Mouse (Mus musculus): Measurements from ENCODE around the gene 9130213A22Rik.
A peak's percentile ranks its signal among the peaks of the same experiment; 100 is the strongest.

Gene 9130213A22Rik

DNA sequence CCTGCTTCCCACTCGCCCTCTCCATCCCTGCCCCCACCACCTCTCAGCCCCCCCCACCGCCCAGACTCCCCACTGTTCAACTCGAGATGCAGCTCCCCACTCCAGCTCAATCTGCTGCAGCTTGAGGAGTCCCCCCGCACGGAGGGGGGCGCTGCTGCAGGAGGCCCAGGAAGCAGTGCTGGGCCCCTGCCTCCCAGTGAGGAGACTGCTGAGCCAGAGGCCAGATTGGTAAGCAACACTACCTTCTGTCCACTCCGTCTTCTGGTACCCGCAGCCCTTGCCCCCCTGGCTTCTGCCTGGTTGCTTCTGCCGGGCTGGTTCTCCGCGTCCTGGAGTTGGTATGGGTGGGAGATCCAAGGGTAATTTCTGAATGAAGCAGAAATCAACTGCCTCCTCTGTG is 15.5 kb downstream of the 9130213A22Rik start:
- DNase-seq (ENCODE audit: low spot score), result no peak

DNA sequence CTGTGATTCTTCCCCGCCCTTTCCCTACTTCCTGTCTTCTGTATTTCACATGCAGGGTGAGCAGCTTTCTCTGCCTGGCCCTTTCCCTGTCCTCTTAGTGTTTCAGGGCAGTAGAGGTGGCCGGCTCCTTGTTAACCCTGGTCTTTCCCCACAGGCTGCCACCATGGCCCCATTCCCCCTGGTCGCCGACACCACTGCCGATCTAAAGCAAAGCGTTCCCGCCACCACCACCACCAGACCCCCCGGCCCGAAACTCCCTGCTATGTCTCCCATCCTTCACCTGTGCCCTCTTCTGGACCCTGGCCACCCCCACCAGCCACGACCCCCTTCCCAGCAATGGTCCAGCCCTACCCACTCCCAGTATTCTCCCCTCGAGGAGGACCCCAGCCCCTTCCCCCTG is 16.1 kb downstream of the 9130213A22Rik start:
- DNase-seq (ENCODE audit: low spot score), result no peak

DNA sequence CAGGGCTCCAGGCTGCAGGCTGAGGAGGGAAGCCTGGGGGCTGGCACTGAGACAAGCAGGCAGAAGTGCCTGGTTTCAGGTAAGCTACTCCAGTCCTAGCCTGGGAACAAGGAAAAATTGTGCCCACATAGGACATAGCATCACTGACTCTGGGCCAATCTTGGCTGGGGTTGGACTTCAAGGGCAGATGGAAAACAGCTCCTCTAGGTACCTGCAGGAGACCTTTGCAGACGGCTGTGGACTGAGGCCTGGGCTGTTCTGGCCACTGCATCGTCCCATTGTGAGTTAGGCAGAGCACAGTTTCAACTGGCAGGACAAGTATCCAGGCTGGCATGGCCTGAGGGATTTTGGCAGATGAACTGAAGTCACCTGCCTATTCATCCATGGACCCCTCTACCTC is 16.6 kb downstream of the 9130213A22Rik start:
- no peak for DNase-seq (ENCODE audit: low spot score)

DNA sequence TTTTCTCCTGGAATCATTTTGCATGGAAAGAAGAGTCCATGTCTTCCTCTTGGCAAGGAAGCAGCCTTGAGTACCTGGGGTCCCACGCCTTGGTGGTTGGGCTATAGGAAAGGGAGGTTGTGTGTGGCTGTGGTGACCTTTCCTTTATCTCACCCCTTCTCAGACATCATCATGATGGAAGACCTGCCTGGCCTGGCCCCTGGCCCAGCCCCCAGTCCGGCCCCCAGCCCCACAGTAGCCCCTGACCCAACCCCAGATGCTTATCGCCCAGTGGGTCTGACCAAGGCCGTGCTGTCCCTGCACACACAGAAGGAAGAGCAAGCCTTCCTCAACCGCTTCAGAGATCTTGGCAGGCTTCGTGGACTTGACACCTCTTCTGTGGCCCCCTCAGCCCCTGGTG is 17.2 kb downstream of the 9130213A22Rik start:
- DNase-seq (ENCODE audit: low spot score), result no peak

DNA sequence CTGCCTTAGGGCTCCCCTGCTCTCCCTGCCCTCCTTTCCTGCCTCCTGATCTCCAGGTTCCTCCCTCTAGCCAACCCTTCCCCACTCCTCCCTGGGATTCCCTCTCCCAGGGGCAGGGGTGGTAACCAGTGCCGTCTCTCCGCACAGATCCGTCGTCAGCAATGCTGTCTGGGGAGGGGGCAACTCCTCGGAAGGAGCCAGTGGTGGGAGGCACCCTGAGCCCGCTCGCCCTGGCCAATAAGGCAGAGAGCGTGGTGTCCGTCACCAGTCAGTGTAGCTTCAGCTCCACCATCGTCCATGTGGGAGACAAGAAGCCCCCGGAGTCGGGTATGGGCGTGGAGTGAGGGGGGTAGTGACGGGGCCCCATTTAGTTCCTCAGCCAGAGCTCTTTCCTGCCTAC is 17.9 kb downstream of the 9130213A22Rik start:
- DNase-seq (ENCODE audit: low spot score), result no peak

DNA sequence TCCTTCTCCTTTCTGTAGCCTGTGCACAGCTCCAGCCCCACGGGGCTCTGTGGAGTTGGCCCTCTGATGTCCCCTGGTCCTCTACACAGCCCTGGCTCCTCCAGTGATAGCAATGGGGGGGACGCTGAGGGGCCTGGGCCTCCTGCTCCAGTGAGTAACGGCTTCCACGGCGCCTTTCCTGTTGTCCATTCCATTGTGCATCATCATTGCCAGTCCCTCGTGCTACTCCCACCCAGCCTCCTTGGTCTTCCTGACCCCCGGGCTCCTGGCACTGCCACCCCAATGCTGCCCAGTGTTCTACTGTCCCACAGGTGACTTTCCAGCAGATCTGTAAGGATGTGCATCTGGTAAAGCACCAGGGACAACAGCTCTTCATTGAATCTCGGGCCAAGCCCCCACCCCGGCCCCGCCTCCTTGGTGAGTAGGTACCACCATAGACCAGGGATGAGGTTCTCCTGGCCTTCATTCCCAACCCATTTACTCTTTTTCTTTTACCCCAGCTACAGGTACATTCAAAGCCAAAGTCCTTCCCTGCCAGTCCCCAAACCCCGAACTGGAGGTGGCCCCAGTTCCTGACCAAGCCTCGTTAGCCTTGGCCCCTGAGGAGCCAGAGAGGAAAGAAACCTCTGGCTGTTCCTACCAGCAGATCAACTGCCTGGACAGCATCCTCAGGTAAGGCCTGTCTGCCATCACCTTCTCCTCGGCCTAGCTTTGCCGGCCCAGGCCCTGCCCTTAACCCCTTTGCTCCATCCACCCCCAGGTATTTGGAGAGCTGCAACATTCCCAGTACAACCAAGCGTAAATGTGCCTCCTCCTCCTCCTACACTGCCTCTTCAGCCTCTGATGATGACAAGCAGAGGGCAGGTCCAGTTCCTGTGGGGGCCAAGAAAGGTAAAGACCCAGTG is 18.6 kb downstream of the 9130213A22Rik start:
- no peak for DNase-seq (ENCODE audit: low spot score)

DNA sequence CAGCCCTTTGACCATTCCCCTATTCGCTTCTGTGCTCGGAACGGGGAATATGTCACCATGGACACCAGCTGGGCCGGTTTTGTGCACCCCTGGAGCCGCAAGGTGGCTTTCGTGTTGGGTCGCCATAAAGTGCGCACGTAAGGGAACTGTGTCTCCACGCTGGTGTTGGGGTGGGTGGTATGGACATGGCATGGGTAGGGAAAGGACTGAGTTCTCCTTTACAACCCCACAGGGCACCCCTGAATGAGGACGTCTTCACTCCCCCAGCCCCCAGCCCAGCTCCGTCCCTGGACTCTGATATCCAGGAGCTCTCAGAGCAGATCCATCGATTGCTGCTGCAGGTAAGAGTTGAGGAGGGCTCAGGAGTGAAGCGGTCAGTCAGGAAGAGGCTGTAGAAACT is 19.3 kb downstream of the 9130213A22Rik start:
- DNase-seq (ENCODE audit: low spot score), result no peak

DNA sequence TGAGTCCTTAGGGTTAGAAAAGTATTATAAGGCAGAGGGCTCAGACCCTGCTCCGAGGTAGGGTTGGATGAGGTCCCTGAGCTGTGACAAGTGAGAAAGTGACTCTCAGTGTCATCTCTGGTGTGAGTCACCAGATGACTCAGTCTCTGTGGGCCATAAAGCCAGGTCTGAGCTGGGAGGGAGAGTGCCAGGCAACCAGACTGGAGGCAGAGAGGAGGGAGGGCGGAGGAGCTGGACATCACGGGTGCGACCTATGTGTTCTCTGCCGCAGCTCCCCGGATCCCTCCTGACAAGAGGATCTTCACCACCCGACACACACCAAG is 20.0 kb downstream of the 9130213A22Rik start:
- DNase-seq (ENCODE audit: low spot score), result no peak

DNA sequence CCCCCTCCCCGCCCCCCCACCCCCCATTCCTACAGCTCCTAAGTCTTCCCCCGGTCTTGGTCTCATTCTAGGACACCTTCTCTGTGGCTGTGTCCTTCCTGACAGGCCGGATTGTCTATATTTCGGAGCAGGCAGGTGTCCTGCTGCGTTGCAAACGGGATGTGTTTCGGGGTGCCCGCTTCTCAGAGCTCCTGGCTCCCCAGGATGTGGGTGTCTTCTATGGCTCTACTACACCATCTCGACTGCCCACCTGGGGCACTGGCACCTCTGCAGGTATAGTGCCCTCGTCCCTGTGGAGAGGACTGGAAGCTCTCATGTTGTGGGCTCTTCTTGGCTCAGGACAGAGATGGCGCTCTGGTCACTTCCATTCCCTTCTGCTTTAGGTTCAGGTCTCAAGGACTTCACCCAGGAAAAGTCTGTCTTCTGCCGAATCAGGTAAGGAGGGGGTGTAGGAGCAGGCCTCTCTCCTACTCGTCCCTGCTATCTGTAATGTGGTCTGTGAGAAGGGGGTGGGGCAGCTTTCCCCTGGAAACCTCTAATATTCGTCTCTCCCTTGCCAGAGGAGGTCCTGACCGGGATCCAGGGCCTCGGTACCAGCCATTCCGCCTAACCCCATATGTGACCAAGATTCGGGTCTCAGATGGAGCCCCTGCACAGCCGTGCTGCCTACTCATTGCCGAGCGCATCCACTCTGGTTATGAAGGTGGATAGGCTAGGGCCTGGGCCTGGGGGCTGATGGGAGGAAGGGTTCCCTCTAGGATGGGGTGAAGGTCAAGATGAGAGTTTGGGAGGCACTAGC is 20.6 kb downstream of the 9130213A22Rik start:
- DNase-seq (ENCODE audit: low spot score), result no peak

DNA sequence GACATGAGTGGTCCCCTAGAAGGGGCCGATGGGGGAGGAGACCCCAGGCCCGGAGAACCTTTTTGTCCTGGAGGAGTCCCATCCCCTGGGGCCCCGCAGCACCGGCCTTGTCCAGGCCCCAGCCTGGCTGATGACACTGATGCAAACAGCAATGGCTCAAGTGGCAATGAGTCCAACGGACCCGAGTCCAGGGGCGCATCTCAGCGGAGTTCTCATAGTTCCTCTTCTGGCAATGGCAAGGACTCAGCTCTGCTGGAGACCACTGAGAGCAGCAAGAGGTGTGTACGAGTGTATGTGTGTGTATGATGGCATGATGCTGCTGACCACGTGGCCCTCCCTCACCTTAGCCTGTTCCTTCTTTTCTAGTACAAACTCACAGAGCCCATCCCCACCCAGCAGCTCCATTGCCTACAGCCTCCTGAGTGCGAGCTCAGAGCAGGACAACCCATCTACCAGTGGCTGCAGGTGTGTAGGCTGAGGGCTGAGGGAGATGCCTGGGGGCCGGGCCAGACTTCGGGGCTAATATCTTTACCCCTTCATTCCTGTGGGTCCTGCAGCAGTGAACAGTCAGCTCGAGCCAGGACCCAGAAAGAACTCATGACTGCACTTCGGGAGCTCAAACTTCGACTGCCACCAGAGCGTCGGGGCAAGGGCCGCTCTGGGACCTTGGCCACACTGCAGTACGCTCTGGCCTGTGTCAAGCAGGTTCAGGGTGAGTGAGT is 21.6 kb downstream of the 9130213A22Rik start:
- DNase-seq (ENCODE audit: low spot score), result no peak

DNA sequence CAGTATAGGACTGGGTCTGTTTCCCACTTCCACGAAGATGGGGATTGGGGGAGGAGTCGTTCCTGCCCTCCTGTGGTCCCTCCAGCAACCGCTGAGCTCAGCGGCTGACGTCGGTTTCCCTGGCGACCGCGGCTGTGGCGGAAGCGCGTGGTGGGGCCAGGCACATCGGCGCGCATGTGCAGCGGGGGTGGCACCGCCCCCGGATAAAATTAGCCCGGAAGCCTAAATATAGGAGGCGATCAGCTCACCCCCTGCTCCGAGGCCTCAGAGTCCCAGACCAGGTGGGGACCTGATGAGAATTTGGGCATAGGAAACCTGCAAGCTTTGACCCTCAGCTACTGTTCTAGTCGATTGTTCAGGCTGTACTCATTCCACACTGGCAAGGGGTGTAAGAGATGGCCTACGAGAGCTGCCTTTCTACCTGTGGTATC is 22.5 kb downstream of the 9130213A22Rik start:
- peak; percentile 84 for DNase-seq (ENCODE audit: low spot score)

DNA sequence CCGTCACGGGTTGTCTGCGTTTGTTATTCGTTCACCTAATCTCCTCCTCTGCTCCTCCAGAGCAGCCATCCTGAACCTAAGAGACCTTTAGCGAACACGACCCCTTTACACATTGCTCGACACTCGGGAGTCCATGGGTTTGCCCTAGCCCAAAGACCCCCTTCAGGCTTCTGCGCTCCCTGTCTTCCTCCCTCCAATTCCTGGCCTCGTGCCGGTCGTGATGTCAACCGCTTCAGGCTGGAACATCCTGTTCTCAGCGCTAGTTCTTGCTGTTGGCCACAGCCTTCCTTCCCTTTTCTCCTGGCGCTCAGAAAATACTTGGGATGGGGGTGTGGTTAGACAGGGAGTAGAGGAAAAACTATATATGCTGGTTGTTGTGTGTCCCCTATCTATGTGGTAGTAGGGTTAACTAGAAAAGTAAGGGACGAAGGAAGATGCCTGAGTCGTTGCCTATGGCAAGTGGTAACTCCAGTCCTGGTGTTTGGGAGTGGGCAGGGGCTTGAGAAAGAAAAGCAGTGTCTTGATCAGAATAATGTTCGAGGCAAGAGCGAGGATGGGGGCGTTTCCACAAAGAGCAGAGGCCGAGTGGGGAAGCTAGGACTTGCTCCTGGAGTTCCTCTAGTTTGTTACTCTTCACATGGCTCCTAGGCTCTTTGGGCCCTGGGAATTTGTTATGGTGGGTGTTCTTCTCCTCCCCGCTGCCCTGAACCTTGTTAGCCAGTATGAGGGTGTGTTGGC is 23.0 kb downstream of the 9130213A22Rik start:
- no peak for DNase-seq (ENCODE audit: low spot score)

DNA sequence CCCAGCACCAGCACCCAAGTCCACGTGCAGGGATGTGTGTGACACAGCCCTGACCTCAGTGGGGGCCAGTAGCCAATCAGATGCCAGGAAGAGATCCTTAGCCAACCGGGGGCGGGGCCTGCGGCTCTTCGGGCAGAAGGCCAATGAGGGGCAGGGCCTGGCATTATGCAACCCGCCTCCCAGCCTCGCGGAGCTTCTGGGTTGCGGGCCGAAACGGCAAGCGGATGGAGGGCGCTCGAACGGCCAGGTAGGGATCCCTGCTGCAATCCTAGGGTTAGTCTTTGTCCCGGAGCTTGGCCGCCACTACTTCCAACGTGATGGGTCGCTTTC is 23.7 kb downstream of the 9130213A22Rik start:
- peak; percentile 95 for DNase-seq (ENCODE audit: low spot score)

DNA sequence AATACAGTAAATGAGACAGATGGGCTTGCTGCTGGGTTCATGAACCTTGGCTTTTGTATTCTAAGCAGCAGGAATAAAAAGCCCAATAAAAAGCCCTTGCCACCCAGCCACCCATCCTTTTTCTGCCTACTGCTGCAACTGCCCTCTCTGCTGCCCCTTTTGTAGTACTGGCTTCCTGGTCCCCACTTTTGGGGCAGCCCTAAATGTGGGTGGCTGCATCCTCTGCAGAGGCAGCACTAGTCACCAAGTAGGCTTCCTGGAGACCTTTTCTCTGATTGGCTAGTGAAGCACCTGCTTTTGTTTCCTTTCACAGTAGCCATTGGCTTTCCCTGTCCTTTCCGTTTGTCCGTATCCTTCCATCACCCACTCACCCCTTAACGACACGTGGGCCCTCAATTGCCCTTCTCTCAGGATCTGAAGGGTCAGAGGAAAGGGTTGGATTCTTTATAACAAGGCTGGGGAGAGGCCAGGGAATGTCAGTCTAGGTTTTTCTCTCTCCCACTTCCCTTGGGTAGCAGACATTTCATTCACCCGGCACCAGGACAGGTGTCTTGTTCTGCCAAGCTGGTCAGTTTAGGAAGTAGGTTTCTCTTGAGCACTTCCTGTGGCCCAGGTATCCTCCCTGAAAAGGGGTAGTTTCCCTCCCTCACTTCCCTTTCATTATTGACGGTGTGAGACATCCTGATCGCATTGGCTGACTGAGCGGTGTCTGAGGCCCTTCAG is 24.2 kb downstream of the 9130213A22Rik start:
- no peak for DNase-seq (ENCODE audit: low spot score)

DNA sequence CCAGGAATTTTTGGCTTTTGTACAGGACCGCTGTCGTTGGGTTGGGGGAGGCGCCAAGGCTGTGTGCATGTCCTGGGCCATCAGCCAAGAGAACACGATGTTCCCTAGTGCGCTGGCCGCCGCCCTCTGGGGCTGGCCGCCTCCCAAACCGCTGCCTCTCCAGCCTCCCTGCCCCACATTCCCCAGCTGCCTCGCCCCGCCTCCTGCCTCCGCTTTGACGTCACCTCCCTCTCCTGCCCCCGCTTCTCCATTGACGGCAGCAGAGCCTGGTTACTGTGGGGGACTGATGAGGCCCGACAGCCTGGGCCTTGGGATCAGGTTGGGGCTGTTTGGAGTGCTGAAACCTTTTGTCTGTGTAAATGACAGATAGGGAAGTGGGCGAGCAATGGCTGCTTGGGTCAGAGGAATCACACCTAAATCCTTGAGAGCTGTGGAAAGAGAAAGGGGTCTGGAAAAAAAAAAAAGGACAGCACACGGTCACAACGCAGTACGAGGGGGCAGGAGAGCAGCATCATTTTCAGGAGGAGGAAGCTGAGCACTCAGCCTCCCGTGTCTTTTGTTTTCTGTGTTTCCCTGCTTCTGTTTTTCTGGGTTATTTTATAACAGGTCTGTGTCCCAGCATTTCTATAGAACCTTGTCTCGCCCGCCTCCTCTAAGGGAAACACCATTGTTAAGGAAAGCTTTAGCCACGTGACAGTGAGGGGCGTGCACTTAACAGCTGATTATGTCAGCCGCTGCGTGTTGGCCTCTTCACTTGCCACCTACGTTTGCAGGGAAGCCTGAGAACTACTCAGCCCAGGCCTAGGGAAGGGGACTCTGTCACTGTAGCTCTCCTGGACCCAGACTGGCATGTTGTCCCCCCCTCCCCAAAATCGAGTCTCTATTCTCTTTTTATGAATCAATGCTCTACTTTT is 25.1 kb downstream of the 9130213A22Rik start:
- DNase-seq (ENCODE audit: low spot score), result peak; percentile 85

DNA sequence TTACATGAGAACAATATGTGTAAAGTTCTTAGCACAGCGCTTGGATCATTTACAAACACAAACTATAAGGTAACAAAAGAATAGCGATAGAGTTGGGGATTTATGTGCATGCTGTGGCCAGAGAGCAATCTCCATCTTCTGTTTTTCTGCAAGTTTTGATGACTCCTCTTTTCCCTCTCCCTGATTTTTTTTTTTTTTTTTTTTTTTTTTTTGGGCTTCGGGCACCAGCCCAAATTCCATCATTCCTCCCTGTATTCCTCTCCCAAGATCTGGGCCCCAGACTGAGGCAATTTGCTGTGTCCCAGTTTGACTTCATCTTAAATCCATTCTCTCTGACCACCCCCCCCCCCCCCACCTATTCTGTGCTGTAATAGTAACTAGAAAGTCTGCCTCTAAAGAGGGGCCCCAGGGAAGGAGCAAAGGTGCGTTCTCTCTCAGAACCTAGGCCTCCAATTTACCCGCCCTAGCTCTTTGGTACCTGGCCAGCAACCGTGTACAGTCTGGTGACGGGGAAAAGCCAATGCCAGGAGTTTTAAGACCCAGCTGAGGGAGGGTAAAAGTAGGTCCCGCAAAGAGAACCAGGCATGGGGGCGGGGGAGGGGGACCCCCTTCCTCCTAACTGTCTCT is 25.9 kb downstream of the 9130213A22Rik start:
- DNase-seq (ENCODE audit: low spot score), result no peak

DNA sequence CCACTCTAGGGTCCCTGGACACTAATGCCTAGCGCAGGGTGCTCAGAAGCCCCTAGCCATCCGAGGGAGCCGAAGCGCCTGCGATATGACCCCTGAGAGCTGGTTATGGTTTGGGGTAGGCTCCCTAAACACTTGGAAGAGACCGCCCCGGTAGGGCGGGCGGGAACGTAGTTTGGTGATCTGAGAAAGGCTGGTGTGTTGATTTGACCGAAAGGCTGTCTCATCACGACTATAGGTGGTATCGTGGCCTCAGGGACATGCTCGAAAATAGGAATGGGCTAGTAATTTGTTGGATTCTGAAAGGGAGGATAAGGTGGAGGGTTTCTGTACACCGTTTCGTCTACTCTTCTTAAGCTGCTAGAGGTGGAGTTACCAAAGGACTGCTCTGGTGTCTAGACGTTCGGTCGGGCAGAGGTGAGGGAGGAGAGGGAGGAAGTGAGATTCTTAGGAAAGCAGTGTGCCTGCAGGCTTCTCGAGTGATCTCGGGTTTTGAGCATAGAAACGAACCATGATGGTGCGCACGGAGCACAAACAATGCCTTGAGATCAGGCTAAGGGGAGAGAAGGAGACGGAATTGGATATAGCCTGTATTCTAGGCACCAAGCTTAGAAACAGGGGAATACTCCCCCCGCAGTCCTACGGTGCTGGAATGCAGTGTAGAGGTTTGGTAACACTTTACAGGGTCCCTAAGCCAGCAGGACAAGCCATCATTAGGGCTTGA is 26.7 kb downstream of the 9130213A22Rik start:
- DNase-seq (ENCODE audit: low spot score), result no peak

DNA sequence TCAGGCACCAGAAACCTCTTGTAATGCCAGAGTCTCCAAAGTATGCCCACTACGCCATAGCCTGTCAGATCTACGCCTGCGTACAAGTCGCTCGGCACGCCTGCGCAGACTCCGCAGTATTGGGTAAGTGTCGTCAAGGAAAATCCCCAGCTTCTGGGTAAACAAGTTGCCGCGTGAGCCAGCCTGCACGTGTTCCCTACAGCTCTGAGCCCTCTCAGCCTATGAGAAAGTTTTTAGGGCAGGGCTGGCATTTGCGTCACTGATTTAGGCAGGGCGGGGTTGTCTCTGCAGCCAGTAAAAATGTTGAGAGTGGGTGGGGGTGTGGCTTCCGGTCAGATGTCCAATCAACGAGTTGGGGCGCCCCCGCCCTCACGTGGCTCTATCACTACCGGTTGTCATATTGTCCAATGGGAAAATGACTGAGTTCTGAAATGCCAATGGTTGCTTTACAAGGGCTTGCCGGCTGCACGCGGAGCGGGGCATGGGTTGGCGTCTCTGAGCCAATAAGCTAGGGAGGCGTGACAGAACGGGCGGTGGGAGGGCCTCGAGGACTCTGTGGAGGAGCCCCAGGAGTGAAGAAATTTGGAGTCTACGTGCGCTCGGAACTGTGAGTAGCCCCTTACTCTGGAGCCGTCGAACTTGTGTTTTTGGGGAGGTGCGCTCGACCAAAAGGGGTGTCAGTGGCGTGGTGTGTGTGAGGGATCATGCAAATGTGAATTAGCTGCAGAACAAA is 27.5 kb downstream of the 9130213A22Rik start, which contains the start of gene Per1:
Gene Per1, plus strand, starts transcription at position 521 of the 733 bp plus-strand sequence.
- DNase-seq (ENCODE audit: low spot score), result peak; percentile 99

Measured in retina, embryonic 14.5 days (tissue).